Mouse (Mus musculus) cerebellum, adult 2 months (tissue): ENCODE measurements around the gene Fbl. TPM values are rescaled to one million over a fixed set of nuclear protein-coding genes. Genes with fewer than 3 reads are reported as not detected.

Experiments used
- DNase-seq, 2 experiments: peaks; one replicate each; pipeline ENCODE4 v3.0.0; 2021
- H3K27ac ChIP-seq: fragments of 200-500 bp; 2 replicates; pipeline ENCODE4 v1.5.1; 2012; ENCODE audit warnings: low read length, control low read depth, inconsistent platforms; ENCODE audit not compliant: insufficient read depth
- H3K27me3 ChIP-seq: fragments of 200-500 bp; 2 replicates; pipeline ENCODE4 v1.6.1; 2012; ENCODE audit warnings: inconsistent platforms, mild to moderate bottlenecking, low read length, moderate library complexity; ENCODE audit not compliant: control insufficient read depth, insufficient read depth
- H3K4me1 ChIP-seq: fragments of 200-500 bp; 2 replicates; pipeline ENCODE4 v1.6.1; 2011; ENCODE audit warnings: low read length; ENCODE audit not compliant: control insufficient read depth, insufficient read depth
- H3K4me3 ChIP-seq: fragments of 200-500 bp; replicated peaks from 2 replicates; pipeline ENCODE3; 2011; ENCODE audit warnings: mild to moderate bottlenecking, low read depth, low read length, control low read depth; ENCODE audit not compliant: insufficient read depth
- CTCF ChIP-seq: fragments of 200-500 bp; IDR thresholded peaks from 2 replicates; pipeline ENCODE4 v1.5.1; 2011; ENCODE audit warnings: low read depth, mild to moderate bottlenecking, control low read depth, low read length, moderate library complexity, borderline replicate concordance; ENCODE audit not compliant: insufficient read depth
- POLR2A ChIP-seq: fragments of 200-500 bp; IDR thresholded peaks from 2 replicates; pipeline ENCODE4 v1.6.1; 2011; ENCODE audit warnings: low read length, control low read depth, borderline replicate concordance; ENCODE audit not compliant: insufficient read depth
- WGBS: fragments of 180-500 bp; shearing (Covaris S2); methylation state at CpG from one replicate; pipeline ENCODE4 v1.1.7; 2018; 5-methylcytosine and 5-hydroxymethylcytosine counted together
- polyA plus RNA-seq: library from polyadenylated mRNA; depleted of rRNA; stranded (reverse); fragments of >200 nt; gene quantifications from 2 replicates; pipeline ENCODE4 v1.2.3, GENCODE M21; 2012

Gene Fbl
- polyA plus RNA-seq, 1 experiment: 72.8 TPM

GRCm38 (mm10) chr7:28195414-28196098 is 26.0 kb downstream of the Fbl start:
- Histone ChIP-seq H3K27me3 (no peaks in the 10 kb centered on the region), H3K27ac (no peak overlapping the region), H3K4me1 (peaks cover 8% of the 10 kb centered on the region), H3K4me3 (no peak overlapping the region)
- no peak for TF ChIP-seq CTCF
- no peak for TF ChIP-seq POLR2A
- DNase-seq: no peak
- 89% methylated on average over 5 of the region's 5 CpGs for WGBS

DNA sequence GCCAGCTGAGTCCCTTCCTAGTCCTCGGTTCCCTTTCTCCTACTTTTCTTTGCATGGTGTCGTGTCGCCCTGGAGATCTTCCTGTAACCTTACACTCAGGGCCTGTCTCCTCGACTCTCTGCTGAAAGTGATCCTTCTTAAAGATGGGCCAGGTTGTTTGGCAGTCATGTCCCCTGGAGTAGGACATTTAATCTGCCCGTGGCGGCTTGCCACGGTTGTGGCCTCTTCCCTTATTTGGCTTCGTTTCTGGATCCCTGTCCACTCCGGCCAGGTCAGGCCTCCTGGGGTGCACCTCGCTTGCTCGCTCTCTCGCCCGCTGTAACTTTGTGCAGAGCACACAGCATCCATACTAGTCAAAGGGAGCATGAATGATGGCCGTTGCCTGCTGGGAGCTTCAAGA is 27.0 kb downstream of the Fbl start:
- 23% methylated on average over 14 of the region's 14 CpGs for WGBS
- Histone ChIP-seq H3K4me3 (no peak overlapping the region), H3K27me3 (no peaks in the 10 kb centered on the region), H3K27ac (no peak overlapping the region), H3K4me1 (peaks cover 8% of the 10 kb centered on the region)
- peak; percentile 46 to 49 for DNase-seq
- TF ChIP-seq POLR2A (no peak), CTCF (no peak)

DNA sequence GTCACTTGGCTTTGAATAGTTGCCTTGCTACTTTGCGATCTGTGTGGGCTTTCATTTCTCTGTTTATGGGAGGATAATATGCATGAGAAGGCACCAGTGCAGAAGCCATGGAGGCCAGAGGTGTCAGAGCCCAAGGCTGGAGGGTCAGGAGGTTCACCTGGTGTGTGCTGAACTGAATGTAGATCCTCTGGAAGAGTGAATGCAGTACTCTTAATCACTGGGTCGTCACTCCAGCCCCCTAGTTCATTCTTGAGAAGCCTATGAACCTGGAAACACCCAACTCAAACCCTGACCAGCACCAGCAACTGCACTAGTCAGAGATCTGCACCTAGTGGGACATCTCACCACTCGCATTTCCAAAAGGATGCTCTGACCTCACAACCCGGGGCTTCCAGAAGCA is 29.5 kb downstream of the Fbl start:
- Histone ChIP-seq H3K4me1 (peaks cover 8% of the 10 kb centered on the region), H3K27ac (no peak overlapping the region), H3K27me3 (no peaks in the 10 kb centered on the region), H3K4me3 (no peak overlapping the region)
- TF ChIP-seq CTCF: no peak
- TF ChIP-seq POLR2A: no peak
- 70% methylated on average over 4 of the region's 4 CpGs for WGBS
- DNase-seq: no peak

- no peaks in the 10 kb centered on the region for H3K27me3 ChIP-seq
- no peak overlapping the region for H3K4me3 ChIP-seq
- no peak for DNase-seq
- no peaks in the 10 kb centered on the region for H3K4me1 ChIP-seq
- TF ChIP-seq CTCF (no peak), POLR2A (no peak)
- 62% methylated on average over 19 of the region's 19 CpGs for WGBS
- no peak overlapping the region for H3K27ac ChIP-seq
Measured at GRCm38 (mm10) chr7:28203207-28204108, 33.9 kb downstream of the Fbl start.

DNA sequence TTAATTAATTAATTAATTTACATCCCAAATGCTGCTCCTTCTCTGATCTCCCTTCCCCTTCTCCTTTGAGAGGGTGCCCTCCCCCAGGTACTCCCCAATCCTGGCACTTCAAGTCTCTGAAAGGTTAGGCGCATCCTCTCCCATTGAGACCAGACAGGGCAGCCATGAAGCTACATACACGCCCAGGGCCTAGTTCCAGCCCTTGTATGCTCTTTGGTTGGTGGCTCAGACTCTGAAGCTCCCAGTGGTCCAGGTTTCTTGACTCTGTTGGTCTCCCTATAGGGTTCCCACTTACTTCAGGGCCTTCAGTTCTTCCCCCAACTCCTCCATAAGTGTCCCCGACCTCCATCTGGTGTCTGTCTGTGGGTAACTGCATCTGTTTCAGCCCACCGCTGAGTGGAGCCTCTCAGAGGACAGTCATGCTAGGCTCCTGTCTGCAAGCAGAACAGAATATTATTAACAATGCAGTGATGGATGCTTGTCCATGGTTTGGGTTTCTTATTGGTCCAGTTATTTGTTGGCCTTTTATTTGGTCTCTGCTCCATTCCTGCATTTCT is 36.6 kb downstream of the Fbl start:
- DNase-seq: no peak
- 56% methylated on average over 4 of the region's 4 CpGs for WGBS

GRCm38 (mm10) chr7:28208396-28208987 is 39.0 kb downstream of the Fbl start:
- no peak for DNase-seq
- Histone ChIP-seq H3K27me3 (no peaks in the 10 kb centered on the region), H3K27ac (no peak overlapping the region), H3K4me3 (peak overlapping the region; percentile 89), H3K4me1 (no peaks in the 10 kb centered on the region)
- TF ChIP-seq CTCF (no peak), POLR2A (no peak)
- 33% methylated on average over 12 of the region's 12 CpGs for WGBS

More for the DNA sequence above, 36.6 kb downstream of the Fbl start:
- Histone ChIP-seq H3K27ac (no peak overlapping the region), H3K4me1 (no peaks in the 10 kb centered on the region), H3K27me3 (no peaks in the 10 kb centered on the region), H3K4me3 (no peak overlapping the region)
- TF ChIP-seq POLR2A (no peak), CTCF (no peak)

DNA sequence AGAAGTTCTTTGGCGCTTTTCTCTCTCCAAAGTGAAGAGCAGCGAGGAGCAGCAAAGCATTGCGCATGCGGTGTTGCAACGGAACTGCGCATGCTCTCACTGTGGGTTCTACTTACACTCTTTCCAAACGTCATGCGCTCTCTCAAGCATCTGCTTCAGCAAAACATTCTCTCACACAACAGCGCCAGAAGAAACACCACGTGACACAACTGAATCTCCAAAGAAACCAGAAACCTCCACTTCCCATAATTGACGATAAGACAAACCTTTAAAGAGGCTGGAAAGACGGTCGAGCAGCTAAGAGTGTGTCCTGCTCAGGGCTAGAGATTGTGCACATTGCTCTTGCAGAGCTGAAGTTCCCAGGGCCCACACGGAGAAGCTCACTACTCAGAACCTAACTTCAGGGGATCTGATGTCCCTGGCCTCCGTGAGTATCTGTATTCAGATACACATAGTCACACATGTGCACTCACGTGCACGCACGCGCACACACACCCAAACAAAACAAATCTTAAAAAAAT is 39.5 kb downstream of the Fbl start:
- no peaks in the 10 kb centered on the region for H3K27me3 ChIP-seq
- no peak for TF ChIP-seq CTCF
- TF ChIP-seq POLR2A: peak; percentile 40; the same call in 1 of the 2 replicates
- no peak overlapping the region for H3K27ac ChIP-seq
- DNase-seq: peak; percentile 63 to 69
- H3K4me1 ChIP-seq: no peaks in the 10 kb centered on the region
- peak overlapping the region; percentile 89 for H3K4me3 ChIP-seq
- WGBS: 54% methylated on average over 19 of the region's 19 CpGs
